Mouse (Mus musculus): Measurements from ENCODE around the gene Ptpa. TPM values are rescaled to one million over a fixed set of nuclear protein-coding genes. Genes with fewer than 3 reads are reported as not detected.

Gene Ptpa
- polyA plus RNA-seq, 2 experiments = 74.5 to 142 TPM

- no peak for TF ChIP-seq POLR2A (IDR thresholded peaks at IDR 0.05; ENCODE audit: borderline replicate concordance, extremely low read depth, insufficient read depth, insufficient read length)
- Histone ChIP-seq H3K4me3 (replicated peaks; ENCODE audit: low read length) (no peak overlapping the region), H3K9me3 (ENCODE audit: control insufficient read depth, low read length) (no peaks in the 10 kb centered on the region), H3K27me3 (ENCODE audit: control insufficient read depth, insufficient read depth, low read length) (no peaks in the 10 kb centered on the region), H3K27ac (replicated peaks; ENCODE audit: low read depth, low read length) (no peak overlapping the region), H3K4me2 (replicated peaks; ENCODE audit: low read depth, low read length, severe bottlenecking) (no peak overlapping the region), H3K36me3 (ENCODE audit: control insufficient read depth, insufficient read depth, low read length) (peaks cover 36% of the 10 kb centered on the region), H3K9ac (ENCODE audit: low read depth, low read length, severe bottlenecking) (no peak overlapping the region), H3K4me1 (ENCODE audit: control insufficient read depth, insufficient read depth, low read length) (no peaks in the 10 kb centered on the region)
- no peak for DNase-seq (ENCODE audit: low spot score)
- no peak for ATAC-seq (ENCODE audit: low FRiP score, low read depth)
- 75% methylated on average over 4 of the region's 4 CpGs for WGBS
Measured at GRCm38 (mm10) chr2:30385591-30385990, 30.2 kb upstream of the Ptpa start.

- no peak for ATAC-seq (ENCODE audit: low FRiP score, low read depth)
- 82% methylated on average over 9 of the region's 9 CpGs for WGBS
- TF ChIP-seq POLR2A (IDR thresholded peaks at IDR 0.05; ENCODE audit: borderline replicate concordance, extremely low read depth, insufficient read depth, insufficient read length) = no peak
Measured at GRCm38 (mm10) chr2:30386913-30387312, 28.9 kb upstream of the Ptpa start.

GRCm38 (mm10) chr2:30389000-30389399 lies 26.8 kb upstream of the Ptpa start:
- DNase-seq (ENCODE audit: low spot score) = no peak
- H3K4me3 ChIP-seq (replicated peaks; ENCODE audit: low read length) = no peak overlapping the region
- no peak for ATAC-seq (ENCODE audit: low FRiP score, low read depth)
- H3K9ac ChIP-seq (ENCODE audit: low read depth, low read length, severe bottlenecking) = no peak overlapping the region
- H3K27me3 ChIP-seq (ENCODE audit: control insufficient read depth, insufficient read depth, low read length) = no peaks in the 10 kb centered on the region
- no peak overlapping the region for H3K4me2 ChIP-seq (replicated peaks; ENCODE audit: low read depth, low read length, severe bottlenecking)
- 95% methylated on average over 2 of the region's 2 CpGs for WGBS
- no peak for TF ChIP-seq POLR2A (IDR thresholded peaks at IDR 0.05; ENCODE audit: borderline replicate concordance, extremely low read depth, insufficient read depth, insufficient read length)
- peaks cover 7% of the 10 kb centered on the region for H3K4me1 ChIP-seq (ENCODE audit: control insufficient read depth, insufficient read depth, low read length)
- peaks cover 2% of the 10 kb centered on the region; the same call in 1 of the 2 replicates for H3K36me3 ChIP-seq (ENCODE audit: control insufficient read depth, insufficient read depth, low read length)
- H3K27ac ChIP-seq (replicated peaks; ENCODE audit: low read depth, low read length) = no peak overlapping the region
- no peaks in the 10 kb centered on the region for H3K9me3 ChIP-seq (ENCODE audit: control insufficient read depth, low read length)

More at GRCm38 (mm10) chr2:30386913-30387312, 28.9 kb upstream of the Ptpa start:
- no peaks in the 10 kb centered on the region for H3K4me1 ChIP-seq (ENCODE audit: control insufficient read depth, insufficient read depth, low read length)
- H3K27ac ChIP-seq (replicated peaks; ENCODE audit: low read depth, low read length) = no peak overlapping the region
- no peak overlapping the region for H3K4me2 ChIP-seq (replicated peaks; ENCODE audit: low read depth, low read length, severe bottlenecking)
- no peak overlapping the region for H3K4me3 ChIP-seq (replicated peaks; ENCODE audit: low read length)
- no peaks in the 10 kb centered on the region for H3K27me3 ChIP-seq (ENCODE audit: control insufficient read depth, insufficient read depth, low read length)
- H3K9ac ChIP-seq (ENCODE audit: low read depth, low read length, severe bottlenecking) = no peak overlapping the region
- peaks cover 23% of the 10 kb centered on the region for H3K36me3 ChIP-seq (ENCODE audit: control insufficient read depth, insufficient read depth, low read length)
- no peak for DNase-seq (ENCODE audit: low spot score)
- H3K9me3 ChIP-seq (ENCODE audit: control insufficient read depth, low read length) = no peaks in the 10 kb centered on the region

- Histone ChIP-seq H3K27me3 (ENCODE audit: control insufficient read depth, insufficient read depth, low read length) (no peaks in the 10 kb centered on the region), H3K9ac (ENCODE audit: low read depth, low read length, severe bottlenecking) (peak within 1 kb of the TSS; percentile 59), H3K27ac (replicated peaks; ENCODE audit: low read depth, low read length) (peak within 1 kb of the TSS; percentile 23), H3K4me1 (ENCODE audit: control insufficient read depth, insufficient read depth, low read length) (peaks cover 7% of the 10 kb centered on the region), H3K9me3 (ENCODE audit: control insufficient read depth, low read length) (no peaks in the 10 kb centered on the region), H3K4me2 (replicated peaks; ENCODE audit: low read depth, low read length, severe bottlenecking) (peak within 1 kb of the TSS; percentile 91), H3K4me3 (replicated peaks; ENCODE audit: low read length) (peak within 1 kb of the TSS; percentile 77), H3K36me3 (ENCODE audit: control insufficient read depth, insufficient read depth, low read length) (peaks cover 15% of the 10 kb centered on the region)
- ATAC-seq (ENCODE audit: low FRiP score, low read depth) = peak; percentile 99
- 1% methylated on average over 31 of the region's 40 CpGs for WGBS
- 0 out of 2 replicates have a peak, but pooled peaks have one; percentile 36 for TF ChIP-seq POLR2A (IDR thresholded peaks at IDR 0.05; ENCODE audit: borderline replicate concordance, extremely low read depth, insufficient read depth, insufficient read length)
- peak; percentile 98 for DNase-seq (ENCODE audit: low spot score)
Measured at GRCm38 (mm10) chr2:30392114-30392576, 23.7 kb upstream of the Ptpa start, which contains the start of gene Dolpp1. Gene Dolpp1 (plus strand): TSS chr2:30392254.

- WGBS = under 1% methylated on average over 52 of the region's 54 CpGs
- peak overlapping the region; percentile 23 for H3K27ac ChIP-seq (replicated peaks; ENCODE audit: low read depth, low read length)
- peak; percentile 82 for DNase-seq (ENCODE audit: low spot score)
- peak overlapping the region; percentile 91 for H3K4me2 ChIP-seq (replicated peaks; ENCODE audit: low read depth, low read length, severe bottlenecking)
- ATAC-seq (ENCODE audit: low FRiP score, low read depth) = peak; percentile 77
- H3K4me3 ChIP-seq (replicated peaks; ENCODE audit: low read length) = peak overlapping the region; percentile 77
- TF ChIP-seq POLR2A (IDR thresholded peaks at IDR 0.05; ENCODE audit: borderline replicate concordance, extremely low read depth, insufficient read depth, insufficient read length) = no peak
- H3K36me3 ChIP-seq (ENCODE audit: control insufficient read depth, insufficient read depth, low read length) = peaks cover 20% of the 10 kb centered on the region
- H3K9me3 ChIP-seq (ENCODE audit: control insufficient read depth, low read length) = no peaks in the 10 kb centered on the region
- H3K9ac ChIP-seq (ENCODE audit: low read depth, low read length, severe bottlenecking) = peak overlapping the region; percentile 59
- peaks cover 7% of the 10 kb centered on the region for H3K4me1 ChIP-seq (ENCODE audit: control insufficient read depth, insufficient read depth, low read length)
- H3K27me3 ChIP-seq (ENCODE audit: control insufficient read depth, insufficient read depth, low read length) = no peaks in the 10 kb centered on the region
Measured at GRCm38 (mm10) chr2:30392577-30393369, 23.1 kb upstream of the Ptpa start.

Measured in limb, embryonic 14.5 days (tissue).